Mouse (Mus musculus): ENCODE data around the gene Kcnq2.

Gene Kcnq2

DNA sequence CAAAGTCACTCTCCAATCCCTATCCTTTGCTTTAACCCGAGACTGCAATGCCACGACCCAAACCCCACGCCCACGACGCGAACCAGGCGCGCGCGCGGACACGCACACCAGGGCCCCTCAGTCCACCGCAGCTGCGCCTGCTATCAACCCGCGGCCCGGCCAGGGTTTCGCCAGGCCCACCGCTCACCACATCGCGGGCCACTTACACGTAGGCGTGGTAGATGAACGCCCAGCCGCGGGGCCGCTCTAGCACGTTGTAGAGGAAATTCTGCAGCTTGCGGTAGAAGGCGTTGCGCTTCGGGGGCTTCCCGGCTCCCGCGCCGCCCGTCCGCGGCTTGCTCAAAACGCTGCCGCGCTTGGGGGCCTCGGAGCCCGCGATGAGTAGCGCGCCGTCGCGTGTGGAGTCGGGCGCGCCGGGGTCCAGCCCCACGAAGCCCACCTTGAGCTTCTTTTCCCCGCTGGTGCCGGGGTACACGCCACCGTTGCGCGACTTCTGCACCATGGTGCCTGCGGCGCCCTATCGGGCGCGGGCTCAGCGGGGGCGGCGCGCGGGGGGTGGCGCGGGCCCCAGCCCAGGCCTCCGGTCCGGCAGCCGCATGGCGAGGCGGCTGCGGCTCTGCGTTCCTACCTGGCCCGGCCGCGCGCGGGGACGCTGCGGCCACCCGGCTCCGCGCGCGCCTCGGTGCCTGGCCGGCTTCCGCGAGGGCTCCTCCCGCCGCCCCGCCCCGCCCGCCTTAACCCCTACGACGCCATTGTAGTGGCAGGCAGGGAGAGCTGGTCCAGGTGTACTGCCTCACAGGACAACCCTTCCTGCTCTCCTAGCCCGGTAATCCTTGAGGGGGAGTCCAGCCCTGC is at the start of gene Kcnq2:
TSS of gene Kcnq2 (minus strand) at position 710 of the 855 bp plus-strand sequence.
- no peak for DNase-seq

DNA sequence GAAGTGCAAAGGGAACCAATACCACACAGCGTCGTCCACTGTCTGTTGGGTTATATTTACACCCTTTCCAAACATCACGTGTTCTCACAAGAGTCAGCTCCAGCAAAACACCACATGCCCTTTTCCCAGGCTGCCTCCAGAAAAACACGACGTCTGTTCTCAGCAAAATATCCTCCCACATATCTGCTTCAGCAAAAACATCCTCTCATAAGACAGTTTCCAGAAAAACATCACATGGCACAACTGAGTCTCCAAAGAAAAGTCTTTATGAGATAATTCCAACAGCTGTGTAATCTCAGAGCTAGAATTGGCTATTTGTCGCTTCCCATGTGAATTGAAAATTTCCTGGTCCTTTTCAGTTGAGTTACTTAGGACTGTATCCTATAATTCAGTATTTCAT is 45.8 kb upstream of the Kcnq2 start:
- DNase-seq, result no peak

GRCm38 (mm10) chr2:181178471-181178870 is 43.4 kb upstream of the Kcnq2 start:
- no peak for DNase-seq

DNA sequence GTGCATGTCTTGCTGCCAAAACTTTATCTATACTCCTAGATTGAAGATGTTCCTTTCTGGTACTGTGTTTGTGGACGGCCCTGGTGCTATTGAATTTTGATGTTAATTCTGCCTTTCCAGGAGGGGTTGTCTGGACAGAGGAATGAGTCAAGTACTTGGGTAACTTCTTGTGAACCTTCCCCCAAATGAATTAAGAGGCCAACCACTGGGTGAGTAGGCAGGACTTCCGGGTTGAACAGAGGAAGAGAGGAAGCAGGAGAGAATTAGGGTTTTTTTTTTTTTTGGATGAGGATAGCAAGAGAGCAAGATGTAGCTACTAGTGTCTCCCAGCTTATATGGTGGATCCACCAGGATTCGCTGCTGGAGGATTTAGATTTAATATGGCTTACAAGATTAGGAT is 42.9 kb upstream of the Kcnq2 start:
- no peak for DNase-seq

- no peak for DNase-seq
Observed at GRCm38 (mm10) chr2:181174646-181175045, 39.5 kb upstream of the Kcnq2 start.

GRCm38 (mm10) chr2:181166469-181166868 is 31.4 kb upstream of the Kcnq2 start:
- no peak for DNase-seq

GRCm38 (mm10) chr2:181160821-181161220 is 25.7 kb upstream of the Kcnq2 start:
- DNase-seq, result no peak

- DNase-seq, result no peak
Observed at GRCm38 (mm10) chr2:181159771-181160170, 24.7 kb upstream of the Kcnq2 start.

DNA sequence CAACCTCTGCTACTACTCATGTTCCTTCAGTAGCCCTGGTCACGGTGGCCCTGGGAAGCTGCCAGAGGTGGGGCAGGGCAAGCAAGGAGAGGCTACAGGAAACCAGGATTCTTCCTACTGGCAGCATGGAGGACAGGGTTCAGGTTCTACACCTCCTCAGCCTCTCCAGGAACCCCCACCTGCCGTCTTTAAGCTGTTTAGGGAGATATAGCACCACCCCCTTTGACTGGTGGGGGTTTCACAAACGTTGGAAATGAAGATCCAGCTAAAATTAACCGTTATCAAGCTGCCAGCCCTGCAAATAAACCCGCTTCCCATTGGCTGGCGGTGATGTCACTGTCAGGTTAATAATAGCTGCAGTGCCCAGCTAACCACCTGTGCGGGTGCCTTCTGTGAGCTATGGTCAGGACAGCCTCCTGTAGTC is 24.0 kb upstream of the Kcnq2 start:
- DNase-seq, result no peak

DNA sequence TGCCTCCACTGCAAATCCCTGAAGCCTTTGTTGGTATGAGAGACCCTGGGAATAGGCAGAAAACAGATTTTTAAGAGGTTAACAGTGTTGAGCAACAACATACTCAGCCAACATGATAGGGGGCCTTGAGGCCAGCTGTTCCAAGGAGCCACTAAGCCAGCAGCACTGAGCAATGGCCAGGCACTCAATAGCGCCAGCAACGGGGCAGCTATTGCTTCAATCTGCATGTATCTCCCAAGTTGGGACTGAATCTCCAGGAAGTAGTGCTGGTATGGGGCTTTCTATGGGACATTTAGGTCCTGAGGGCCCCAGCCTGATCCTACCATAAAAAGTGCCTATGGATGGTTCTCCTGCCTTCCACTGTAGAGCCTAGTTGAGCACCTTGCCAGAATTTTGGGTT is 23.4 kb upstream of the Kcnq2 start:
- no peak for DNase-seq

- no peak for DNase-seq
Observed at GRCm38 (mm10) chr2:181157716-181158302, 22.7 kb upstream of the Kcnq2 start.

DNA sequence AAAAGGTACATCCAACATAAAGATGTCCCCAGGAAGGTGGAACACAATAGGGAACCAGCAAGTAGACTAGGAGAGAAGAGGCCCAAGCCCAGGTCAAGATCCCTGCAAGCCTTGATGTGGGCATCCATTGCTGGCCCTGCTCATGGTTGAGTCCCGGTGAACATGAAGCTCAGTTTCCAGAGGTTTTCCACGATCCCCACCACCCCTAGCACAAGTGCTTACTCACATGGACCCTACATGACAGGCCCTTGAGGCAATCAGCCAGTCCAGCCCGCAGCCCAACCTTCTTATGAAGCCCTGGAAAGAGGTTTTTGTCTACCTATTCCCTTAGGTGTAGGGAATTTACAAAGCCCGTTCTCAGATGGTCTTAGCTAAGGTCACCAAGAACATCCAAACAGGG is 22.1 kb upstream of the Kcnq2 start:
- DNase-seq, result no peak

GRCm38 (mm10) chr2:181156248-181157121 is 21.4 kb upstream of the Kcnq2 start, which contains the start of gene Eef1a2:
Gene Eef1a2, minus strand, starts transcription at chr2:181157014.
- no peak for DNase-seq

DNA sequence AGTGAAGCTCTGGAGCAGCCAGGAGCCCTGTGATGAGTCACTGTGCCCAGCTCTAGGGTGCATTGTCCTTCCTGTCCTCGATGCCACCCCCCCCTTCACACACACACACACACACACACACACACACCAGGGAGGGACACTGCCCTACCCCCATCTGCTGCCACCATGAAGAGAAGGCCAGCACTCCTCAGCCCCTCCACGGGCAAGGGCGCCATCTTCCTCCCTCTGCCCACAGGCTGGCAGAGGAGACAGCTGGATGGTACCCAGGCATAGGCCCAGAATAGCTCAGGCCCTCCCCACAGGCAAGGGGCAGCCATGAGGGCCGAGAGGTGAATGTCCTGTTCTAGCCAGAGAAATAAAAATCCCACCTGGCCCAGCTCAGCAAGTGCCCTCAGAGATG is 20.7 kb upstream of the Kcnq2 start:
- DNase-seq, result no peak

- DNase-seq, result no peak
Observed at GRCm38 (mm10) chr2:181154831-181155415, 19.8 kb upstream of the Kcnq2 start.

GRCm38 (mm10) chr2:181154361-181154760 is 19.3 kb upstream of the Kcnq2 start:
- DNase-seq, result no peak

GRCm38 (mm10) chr2:181153837-181154236 is 18.7 kb upstream of the Kcnq2 start:
- peak; percentile 34 for DNase-seq

DNA sequence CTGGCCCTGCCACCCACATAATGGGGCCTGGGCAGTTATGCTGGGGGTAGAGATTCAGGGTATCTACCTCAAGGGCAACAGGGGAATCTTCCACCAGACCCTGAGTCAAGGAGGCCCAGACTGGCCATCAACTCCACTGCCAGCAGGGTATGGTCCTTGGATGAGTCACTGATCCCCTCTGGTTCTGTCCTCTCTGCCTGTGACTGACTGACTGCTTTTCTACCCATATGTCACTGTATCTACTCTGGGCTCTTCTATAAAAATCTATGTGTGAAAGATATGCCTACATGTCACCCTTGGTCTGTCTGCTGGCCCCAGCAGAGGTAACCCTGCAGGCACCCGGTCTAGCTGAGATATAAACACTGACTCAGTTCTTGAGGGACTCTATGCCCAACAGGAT is 18.0 kb upstream of the Kcnq2 start:
- DNase-seq, result no peak

DNA sequence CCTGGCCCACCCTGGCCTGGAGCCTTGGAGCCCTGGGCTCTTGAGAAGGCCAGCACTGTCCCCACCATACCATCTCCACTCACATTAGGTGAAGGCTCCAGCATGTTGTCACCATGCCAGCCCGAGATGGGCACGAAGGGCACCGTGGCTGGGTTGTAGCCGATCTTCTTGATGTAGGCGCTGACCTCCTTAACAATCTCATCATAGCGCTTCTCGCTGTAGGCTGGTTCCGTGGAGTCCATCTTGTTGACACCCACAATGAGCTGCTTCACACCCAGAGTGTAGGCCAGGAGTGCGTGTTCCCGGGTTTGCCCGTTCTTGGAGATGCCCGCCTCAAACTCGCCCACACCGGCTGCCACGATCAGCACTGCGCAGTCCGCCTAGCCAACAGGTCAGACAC is 17.6 kb upstream of the Kcnq2 start:
- DNase-seq, result no peak

GRCm38 (mm10) chr2:181150281-181150680 is 15.2 kb upstream of the Kcnq2 start:
- no peak for DNase-seq

DNA sequence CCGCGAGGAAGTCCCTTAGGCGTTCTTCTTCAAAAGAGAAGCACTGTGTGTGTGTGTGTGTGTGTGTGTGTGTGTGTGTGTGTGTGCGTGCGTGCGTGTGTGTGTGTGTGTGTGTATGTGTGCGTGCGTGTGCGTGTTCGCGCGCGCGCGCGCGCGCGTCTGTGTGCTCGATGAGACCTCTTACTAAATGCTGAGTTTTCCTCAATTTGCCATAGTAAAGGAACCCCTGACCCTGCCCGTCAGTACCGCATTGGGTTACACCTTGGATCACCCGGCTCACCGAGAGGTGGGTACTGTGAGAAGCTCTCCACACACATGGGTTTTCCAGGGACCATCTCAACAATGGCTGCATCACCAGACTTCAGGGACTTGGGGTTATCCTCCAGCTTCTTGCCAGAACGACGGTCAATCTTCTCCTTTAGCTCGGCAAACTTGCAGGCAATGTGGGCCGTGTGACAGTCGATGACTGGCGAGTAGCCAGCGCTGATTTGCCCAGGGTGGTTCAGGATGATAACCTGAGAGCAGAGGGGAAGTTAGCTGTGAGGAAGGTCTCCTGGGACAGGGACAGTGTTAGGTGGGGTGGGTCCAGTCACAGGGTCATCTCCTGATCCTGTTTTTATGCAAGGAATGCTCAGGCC is 13.3 kb upstream of the Kcnq2 start:
- no peak for DNase-seq

GRCm38 (mm10) chr2:181147546-181148317 is 12.6 kb upstream of the Kcnq2 start:
- peak; percentile 76 for DNase-seq
